33 mouse cellular contexts compared by ENCODE assay signal in genomic region chr12:84612518-84612917, GRCm38 (mm10). TPM values are rescaled to one million over a fixed set of nuclear protein-coding genes. Genes with fewer than 3 reads are reported as not detected.
A peak's percentile ranks its signal among the peaks of the same experiment; 100 is the strongest.
DNase-seq lines count a peak whose midpoint lies in the region; ATAC-seq and TF ChIP-seq lines count a peak whose summit lies in the region.
"Had no signal": no experiment of that assay in that cellular context is flagged by ENCODE, and none has a peak within 500 bp of the region (broad histone marks: within the 10 kb centered on the region; RNA-seq: fewer than 3 reads in every experiment).

No protein-coding gene starts in this region.

- TF ChIP-seq EP300 in CH12.LX (IDR thresholded peaks at IDR 0.05; ENCODE audit: low read length), result no peak

- no peak overlapping the region for H3K4me2 ChIP-seq in CH12.LX (ENCODE audit: insufficient read depth, low read depth, poor library complexity, severe bottlenecking)
- no peak overlapping the region for H3K4me2 ChIP-seq in kidney, embryonic 15.5 days
- H3K4me2 ChIP-seq: forebrain, embryonic 12.5 days; heart, embryonic 15.5 days; liver, embryonic 15.5 days; lung, embryonic 15.5 days; neural tube, embryonic 12.5 days had no signal

- TF ChIP-seq POLR2A in CH12.LX (IDR thresholded peaks at IDR 0.05; ENCODE audit: low read depth, low read length), result no peak

- TF ChIP-seq RAD21 in CH12.LX (IDR thresholded peaks at IDR 0.05; ENCODE audit: low read depth, low read length), result no peak

- H3K27me3 ChIP-seq in CH12.LX (replicated peaks), result no peaks in the 10 kb centered on the region
- H3K27me3 ChIP-seq in kidney, embryonic 15.5 days, result no peaks in the 10 kb centered on the region
- H3K27me3 ChIP-seq in embryonic facial prominence, embryonic 10.5 days (replicated peaks; ENCODE audit: low read depth, poor library complexity, severe bottlenecking), result no peaks in the 10 kb centered on the region
- H3K27me3 ChIP-seq: forebrain, embryonic 12.5 days; heart, embryonic 15.5 days; liver, embryonic 15.5 days; lung, embryonic 15.5 days; neural tube, embryonic 12.5 days had no signal

- no peak overlapping the region for H3K4me3 ChIP-seq in CH12.LX (replicated peaks in 1 of 3; ENCODE audit: low read depth in 2 of 3, low read length in 2 of 3, poor library complexity in 1 of 3)
- no peak overlapping the region for H3K4me3 ChIP-seq in kidney, embryonic 15.5 days (replicated peaks)
- H3K4me3 ChIP-seq in embryonic facial prominence, embryonic 10.5 days, result no peak overlapping the region
- H3K4me3 ChIP-seq: forebrain, embryonic 12.5 days; gastrocnemius, adult 2 months; heart, embryonic 15.5 days; hindbrain, embryonic 10.5 days; limb, embryonic 10.5 days; liver, embryonic 15.5 days; lung, embryonic 15.5 days; neural tube, embryonic 12.5 days had no signal

- whole genome bisulfite sequencing in kidney, embryonic 15.5 days, result 40% methylated on average over 8 of the region's 8 CpGs
- 69% methylated on average over 8 of the region's 8 CpGs for WGBS in embryonic facial prominence, embryonic 10.5 days

- peaks cover 14 to 53% of the 10 kb centered on the region in 2 experiments for H3K4me1 ChIP-seq in CH12.LX (ENCODE audit: control insufficient read depth in 1 of 2, insufficient read depth in 2 of 2)
- H3K4me1 ChIP-seq in kidney, embryonic 15.5 days, result peaks cover 19% of the 10 kb centered on the region
- H3K4me1 ChIP-seq in embryonic facial prominence, embryonic 10.5 days, result peaks cover 13% of the 10 kb centered on the region
- H3K4me1 ChIP-seq: lung, embryonic 15.5 days; neural tube, embryonic 12.5 days had no signal

- peaks cover 13 to 61% of the 10 kb centered on the region in 2 experiments for H3K36me3 ChIP-seq in CH12.LX (replicated peaks in 1 of 2; ENCODE audit: control insufficient read depth in 1 of 2, insufficient read depth in 1 of 2, low read length in 1 of 2)
- H3K36me3 ChIP-seq in kidney, embryonic 15.5 days, result peaks cover 10% of the 10 kb centered on the region; the same call in 1 of the 2 replicates
- H3K36me3 ChIP-seq in embryonic facial prominence, embryonic 10.5 days (replicated peaks), result peaks cover 26% of the 10 kb centered on the region
- H3K36me3 ChIP-seq: liver, embryonic 15.5 days; lung, embryonic 15.5 days had no signal

- in situ Hi-C loops in CH12.LX (cut with MboI; ENCODE audit: low pct_ligation_motif_present, low pct_unique_long_range_greater_than_20kb, low sequenced_read_pairs), result no loop called here

- peak; percentile 49 for DNase-seq in CH12.LX (ENCODE audit: extremely low read depth)
- DNase-seq in kidney, adult 11 months, result peak; percentile 78
- peak; percentile 80 to 81 for DNase-seq in kidney, postnatal 36 days
- DNase-seq in embryonic facial prominence, embryonic 10.5 days (ENCODE audit: low spot score), result no peak
- DNase-seq in heart, postnatal 36 days, result no peak
- no peak for DNase-seq in heart, postnatal 10 days
- DNase-seq: adrenal gland, postnatal 36 days; cerebellum, adult 9-10 months; gastrocnemius, adult 2 months; liver; lung, postnatal 4 days; midbrain, embryonic 14.5 days; retina, postnatal 1 day; right cerebral cortex, postnatal 25 days; thymus, postnatal 14 days had no signal

- intact Hi-C loops in heart, postnatal 36 days (cut with DNase I), result loop anchor here (10.0 kb wide), 1 partner anchor 362 kb away; the partner anchor contains the start of genes Arel1 and Fcf1
- intact Hi-C loops in heart, postnatal 10 days (cut with DNase I), result no loop called here

- no peak for TF ChIP-seq CTCF in CH12.LX (conservative IDR thresholded peaks at IDR 0.05 in 1 of 2, IDR thresholded peaks at IDR 0.05 in 1 of 2; ENCODE audit: low read depth in 2 of 2, low read length in 2 of 2)

- dilution Hi-C loops in CH12.LX (cut with MboI; ENCODE audit: extremely low pct_ligation_motif_present, extremely low pct_unique_long_range_greater_than_20kb, low sequenced_read_pairs), result no loop called here

- H3K9me3 ChIP-seq in CH12.LX (replicated peaks; ENCODE audit: low read length), result no peaks in the 10 kb centered on the region
- no peaks in the 10 kb centered on the region for H3K9me3 ChIP-seq in kidney, embryonic 15.5 days (replicated peaks)
- no peaks in the 10 kb centered on the region for H3K9me3 ChIP-seq in embryonic facial prominence, embryonic 10.5 days
- H3K9me3 ChIP-seq: forebrain, embryonic 12.5 days; heart, embryonic 15.5 days; hindbrain, embryonic 10.5 days; limb, embryonic 10.5 days; liver, embryonic 15.5 days; lung, embryonic 15.5 days; neural tube, embryonic 12.5 days had no signal

- H3K79me2 ChIP-seq in CH12.LX (replicated peaks; ENCODE audit: control insufficient read depth, extremely low read depth, insufficient read depth, poor library complexity, severe bottlenecking), result no peaks in the 10 kb centered on the region

- H3K27ac ChIP-seq in CH12.LX (ENCODE audit: insufficient read depth, low read depth), result peak overlapping the region; percentile 3; the same call in 1 of the 2 replicates
- H3K27ac ChIP-seq in kidney, embryonic 15.5 days, result peak overlapping the region; percentile 60
- H3K27ac ChIP-seq in embryonic facial prominence, embryonic 10.5 days (replicated peaks), result no peak overlapping the region
- H3K27ac ChIP-seq: forebrain, embryonic 12.5 days; gastrocnemius, adult 2 months; heart, embryonic 15.5 days; hindbrain, embryonic 10.5 days; limb, embryonic 10.5 days; liver, embryonic 15.5 days; lung, embryonic 15.5 days; neural tube, embryonic 12.5 days had no signal

- no peak overlapping the region for H3K9ac ChIP-seq in CH12.LX (ENCODE audit: insufficient read depth, low read depth)
- no peak overlapping the region for H3K9ac ChIP-seq in kidney, embryonic 15.5 days
- H3K9ac ChIP-seq: forebrain, embryonic 12.5 days; heart, embryonic 15.5 days; liver, embryonic 15.5 days; lung, embryonic 15.5 days; neural tube, embryonic 12.5 days had no signal

- peak; percentile 47 for ATAC-seq in kidney, embryonic 15.5 days (replicated peaks; ENCODE audit: low FRiP score)
- ATAC-seq: hindbrain, embryonic 16.5 days had no signal

TF ChIP-seq in CH12.LX, 34 proteins besides CTCF, POLR2A, EP300 and RAD21:
- no peak for TF ChIP-seq E2F4 (IDR thresholded peaks at IDR 0.05; ENCODE audit: insufficient replicate concordance, low read depth, low read length)
- TF ChIP-seq POLR2AphosphoS2 (IDR thresholded peaks at IDR 0.05; ENCODE audit: low read depth, low read length), result no peak
- no peak for TF ChIP-seq KAT2A (IDR thresholded peaks at IDR 0.05; ENCODE audit: insufficient replicate concordance, low read length)
- TF ChIP-seq ETS1 (conservative IDR thresholded peaks at IDR 0.05; ENCODE audit: low read depth, low read length), result peak; percentile 4; the same call in 1 of the 2 replicates
- no peak for TF ChIP-seq ZMIZ1 (IDR thresholded peaks at IDR 0.05; ENCODE audit: low read depth, low read length)
- TF ChIP-seq BHLHE40 (IDR thresholded peaks at IDR 0.05; ENCODE audit: low read depth, low read length), result peak; percentile 81
- no peak for TF ChIP-seq ZNF384 (IDR thresholded peaks at IDR 0.05; ENCODE audit: low read depth, low read length)
- no peak for TF ChIP-seq GABPA (IDR thresholded peaks at IDR 0.05; ENCODE audit: insufficient replicate concordance, low read depth, low read length)

RNA-seq across cellular contexts. Expression of gene Abcd4, which starts 4.7 kb away (rescaled TPM):
- 5.8 and 8.4 TPM in 2 replicates for total RNA-seq in CH12.LX (2012; rRNA removed)
- total RNA-seq in CH12.LX (2014; rRNA removed), result 4.3 and 4.7 TPM in 2 replicates
- 10.2 and 11.1 TPM in 2 replicates for polyA plus RNA-seq in CH12.LX (2012; ENCODE audit: insufficient read length, low read depth)
- 17.1 and 19.9 TPM in 2 replicates for polyA plus RNA-seq in kidney, embryonic 15.5 days (2015; fragmentation: Nextera tagmentation; extraction: Ambion mirVana)
- 12.7 and 13.6 TPM in 2 replicates for polyA plus RNA-seq in embryonic facial prominence, embryonic 10.5 days (2016; fragmentation: Nextera tagmentation; extraction: Ambion mirVana)
- 1 to 10 TPM; 5.2 to 7.1 TPM for total RNA-seq in heart, postnatal 36 days (2021)
- 1 to 10 TPM; 5.8 to 7.3 TPM for total RNA-seq in heart, postnatal 10 days (2021)

RNA-seq across cellular contexts. Expression of gene Vrtn, which starts 28.3 kb away (rescaled TPM):
- not detected in 2 replicates for total RNA-seq in CH12.LX (2012; rRNA removed)
- total RNA-seq in CH12.LX (2014; rRNA removed), result not detected in 2 replicates
- not detected in 2 replicates for polyA plus RNA-seq in CH12.LX (2012; ENCODE audit: insufficient read length, low read depth)
- polyA plus RNA-seq in kidney, embryonic 15.5 days (2015; fragmentation: Nextera tagmentation; extraction: Ambion mirVana), result not detected in 2 replicates
- not detected in 2 replicates for polyA plus RNA-seq in embryonic facial prominence, embryonic 10.5 days (2016; fragmentation: Nextera tagmentation; extraction: Ambion mirVana)
- total RNA-seq in heart, postnatal 36 days (2021), result not detected
- not detected for total RNA-seq in heart, postnatal 10 days (2021)
- total RNA-seq: adrenal gland, adult 18-20 months; adrenal gland, postnatal 36 days; gastrocnemius, adult 2 months; gastrocnemius, postnatal 4 days; layer of hippocampus, postnatal 10 days; megakaryocyte-erythroid progenitor cell, adult 5-6 weeks had no signal
- polyA plus RNA-seq: embryonic facial prominence, embryonic 11.5 days; forebrain, embryonic 12.5 days; heart, embryonic 15.5 days; hindbrain, embryonic 10.5 days; hindbrain, embryonic 16.5 days; large intestine, adult 2 months; limb, embryonic 10.5 days; liver, embryonic 15.5 days; midbrain, embryonic 14.5 days; neural tube, embryonic 12.5 days; spleen, adult 2 months; stomach, embryonic 14.5 days had no signal

RNA-seq across cellular contexts. Expression of gene Vsx2, which starts 43.0 kb away (rescaled TPM):
- not detected in 2 replicates for total RNA-seq in CH12.LX (2012; rRNA removed)
- not detected in 2 replicates for total RNA-seq in CH12.LX (2014; rRNA removed)
- polyA plus RNA-seq in CH12.LX (2012; ENCODE audit: insufficient read length, low read depth), result not detected in 2 replicates
- not detected in 2 replicates for polyA plus RNA-seq in kidney, embryonic 15.5 days (2015; fragmentation: Nextera tagmentation; extraction: Ambion mirVana)
- 2.8 and 3.2 TPM in 2 replicates for polyA plus RNA-seq in embryonic facial prominence, embryonic 10.5 days (2016; fragmentation: Nextera tagmentation; extraction: Ambion mirVana)
- total RNA-seq in heart, postnatal 36 days (2021), result not detected
- total RNA-seq in heart, postnatal 10 days (2021), result not detected
- total RNA-seq: adrenal gland, adult 18-20 months; adrenal gland, postnatal 36 days; ES-E14; gastrocnemius, adult 2 months; gastrocnemius, postnatal 4 days; megakaryocyte-erythroid progenitor cell, adult 5-6 weeks had no signal
- polyA plus RNA-seq: heart, embryonic 15.5 days; large intestine, adult 2 months; liver, embryonic 15.5 days; lung, embryonic 15.5 days; spleen, adult 2 months; stomach, embryonic 14.5 days had no signal

Comparison
In these comparisons a context has a peak if more than half of its experiments do, and no peak if none do; other contexts are left out.
1. DNase-seq: peak in CH12.LX (single experiment), kidney, adult 11 months (single experiment) and kidney, postnatal 36 days (2 of 2); none in embryonic facial prominence, embryonic 10.5 days (single experiment), heart, postnatal 36 days (0 of 2) and heart, postnatal 10 days (0 of 2).